Mouse (Mus musculus): ENCODE results near the gene Trip4.

DNA sequence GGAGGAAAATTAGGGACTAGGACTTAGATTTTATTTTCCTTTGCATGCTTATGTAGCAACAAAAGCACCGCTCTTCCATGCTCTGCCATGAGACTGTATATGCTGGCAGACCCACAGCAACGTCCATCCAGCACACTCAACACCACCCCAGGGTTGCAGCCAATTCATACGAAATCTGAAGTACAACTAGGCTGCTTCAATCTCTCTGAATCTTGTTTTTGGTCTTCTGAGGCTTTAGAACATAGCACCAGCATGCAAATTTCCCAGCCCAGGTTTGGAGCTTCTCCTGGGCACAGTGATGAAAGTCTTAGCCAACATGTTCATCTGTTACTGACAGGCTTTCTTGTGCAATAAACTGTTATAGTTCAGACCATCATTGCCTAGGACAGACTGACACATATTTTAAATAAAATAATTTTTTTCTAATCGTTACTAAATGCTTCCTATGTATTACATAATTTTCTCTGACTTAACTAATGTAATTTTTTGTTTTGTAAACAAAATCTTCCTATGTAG lies 120.7 kb downstream of the Trip4 start:
- TF ChIP-seq CTCF (IDR thresholded peaks at IDR 0.05; ENCODE audit: low read depth, low read length) (no peak), POLR2A (IDR thresholded peaks at IDR 0.05; ENCODE audit: insufficient read depth, low read length) (no peak)

Data from ES-Bruce4 (cell line).